Mouse (Mus musculus): ENCODE measurements around the gene Bcl11a.

GRCm38 (mm10) chr11:24177458-24177857 lies 99.6 kb downstream of the Bcl11a start:
- TF ChIP-seq CTCF (IDR thresholded peaks at IDR 0.05) (no peak), EP300 (IDR thresholded peaks at IDR 0.05) (no peak)
